Mouse (Mus musculus): Measurements from ENCODE around the gene Gigyf2. TPM values are rescaled to one million over a fixed set of nuclear protein-coding genes. Genes with fewer than 3 reads are reported as not detected.

Gene Gigyf2
- total RNA-seq, 2 experiments from 2014 or later, result 59.4 to 169 TPM

GRCm38 (mm10) chr1:87315431-87315830 is 11.4 kb upstream of the Gigyf2 start:
- no peak for ATAC-seq (replicated peaks; ENCODE audit: low FRiP score, poor library complexity, severe bottlenecking)

DNA sequence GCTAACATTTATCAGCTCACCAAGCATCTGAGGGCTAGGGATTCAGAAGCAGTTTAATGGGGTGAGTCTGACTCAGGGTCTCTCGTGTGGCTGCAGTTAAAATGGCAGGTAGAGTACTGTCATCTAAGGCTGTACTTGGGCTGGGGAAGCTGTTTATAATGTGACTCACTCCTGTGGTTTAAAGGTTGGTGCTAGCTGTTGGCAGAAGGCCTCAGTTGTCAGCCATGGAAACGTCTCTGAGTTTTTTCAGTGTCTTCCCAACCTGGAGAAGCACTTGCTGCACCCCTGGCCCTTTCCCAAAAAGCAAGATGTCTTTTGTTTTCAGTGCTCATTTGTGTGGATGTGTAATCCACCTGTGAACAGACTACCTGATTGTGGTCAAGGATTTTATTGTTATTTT is 10.9 kb upstream of the Gigyf2 start:
- no peak for ATAC-seq (replicated peaks; ENCODE audit: low FRiP score, poor library complexity, severe bottlenecking)

DNA sequence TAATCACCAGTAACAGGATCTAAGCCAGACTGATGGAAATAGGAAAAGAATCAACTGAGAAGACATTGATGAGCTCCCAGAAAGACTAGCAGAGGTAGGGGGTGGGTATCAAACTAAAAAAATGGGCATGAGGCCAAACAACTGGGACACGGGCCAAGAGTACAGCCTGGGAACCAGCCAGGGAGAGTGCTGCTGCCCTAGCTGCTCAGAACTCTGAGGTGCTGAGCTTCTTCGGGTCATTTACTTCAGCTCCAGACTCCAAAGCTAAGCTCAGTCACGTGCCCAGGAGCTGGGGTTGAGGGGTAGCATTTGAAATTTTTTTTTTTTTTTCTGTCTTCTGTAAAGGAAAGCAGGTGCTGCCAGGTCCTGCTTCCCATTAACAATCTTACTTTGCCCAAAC is 10.1 kb upstream of the Gigyf2 start:
- ATAC-seq (replicated peaks; ENCODE audit: low FRiP score, poor library complexity, severe bottlenecking), result no peak

DNA sequence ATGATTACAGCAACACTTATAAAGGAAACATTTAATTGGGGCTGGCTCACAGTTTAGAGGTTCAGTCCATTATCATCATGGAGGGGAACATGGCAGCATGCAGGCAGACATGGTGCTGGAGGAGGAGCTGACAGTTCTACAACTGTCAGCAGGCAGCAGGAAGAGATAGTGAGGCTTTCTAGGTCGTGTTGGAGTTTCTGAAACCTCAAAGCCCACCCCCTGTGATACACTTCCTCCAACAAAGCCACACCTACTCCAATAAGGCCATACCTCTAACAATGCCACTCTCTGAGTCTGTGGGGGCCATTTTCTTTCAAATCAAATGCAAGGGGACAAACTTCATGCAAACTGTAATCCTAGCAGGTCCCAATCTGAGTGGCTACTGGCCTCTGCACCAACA is 5.7 kb upstream of the Gigyf2 start:
- no peak for ATAC-seq (replicated peaks; ENCODE audit: low FRiP score, poor library complexity, severe bottlenecking)

DNA sequence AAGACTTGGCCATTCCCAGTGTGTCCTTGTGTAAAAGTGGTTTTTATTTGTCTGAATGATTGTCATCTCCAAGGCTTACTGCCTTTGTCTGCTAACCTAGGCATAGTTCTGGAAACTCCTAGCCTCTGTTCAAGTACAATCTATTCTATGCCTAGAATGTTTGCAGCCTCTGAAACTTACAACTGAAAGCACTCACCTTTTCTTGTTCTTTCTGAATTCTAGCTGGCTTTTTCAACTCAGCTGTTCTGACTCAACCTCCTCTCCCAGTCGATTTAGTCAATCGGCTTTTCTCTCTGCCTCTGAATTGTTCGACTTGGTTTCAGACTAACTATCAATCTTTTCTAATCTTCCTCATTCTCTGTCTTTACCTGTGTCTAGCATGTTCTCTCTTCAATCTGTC is 4.0 kb upstream of the Gigyf2 start:
- ATAC-seq (replicated peaks; ENCODE audit: low FRiP score, poor library complexity, severe bottlenecking), result no peak

DNA sequence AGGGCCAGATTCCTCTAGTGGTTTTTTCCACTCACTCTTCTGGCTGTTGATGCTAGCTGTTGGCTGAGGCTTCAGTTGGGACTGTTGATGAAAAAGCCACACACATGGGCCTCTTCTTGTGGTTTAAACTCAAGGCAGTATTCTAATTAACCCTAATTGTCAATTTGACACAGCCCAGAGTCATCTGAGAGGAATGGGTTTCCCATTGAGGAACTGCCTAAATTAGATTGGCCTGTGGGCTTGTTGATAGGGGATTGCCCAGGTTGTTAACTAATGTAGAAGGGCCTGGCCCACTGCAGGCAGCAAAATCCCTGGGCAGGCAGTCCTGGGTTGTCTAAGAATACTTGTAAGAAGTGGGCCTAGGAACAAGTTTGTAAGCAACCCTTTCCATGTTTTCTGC is 2.1 kb upstream of the Gigyf2 start:
- ATAC-seq (replicated peaks; ENCODE audit: low FRiP score, poor library complexity, severe bottlenecking), result no peak

GRCm38 (mm10) chr1:87327165-87327861 is 515 bp downstream of the Gigyf2 start:
- peak; percentile 56 for ATAC-seq (replicated peaks; ENCODE audit: low FRiP score, poor library complexity, severe bottlenecking)

DNA sequence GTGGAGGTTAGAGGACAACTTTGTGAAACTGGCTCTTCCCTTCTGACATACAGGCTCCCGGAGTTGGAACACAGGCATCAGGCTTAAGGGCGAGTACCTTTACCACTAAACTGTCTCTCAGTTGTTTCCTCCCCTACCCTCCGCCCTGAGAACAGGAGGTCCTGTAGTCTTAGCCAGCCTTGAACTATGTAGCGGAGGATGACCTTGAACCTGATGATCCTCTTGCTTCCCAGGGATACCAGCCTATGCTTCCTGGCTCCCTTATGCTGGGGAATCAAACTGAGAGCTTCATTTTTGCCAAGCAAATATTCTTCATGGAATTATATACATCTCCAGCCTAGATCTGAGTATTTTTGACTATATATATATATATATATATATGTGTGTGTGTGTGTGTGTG is 5.0 kb downstream of the Gigyf2 start:
- no peak for ATAC-seq (replicated peaks; ENCODE audit: low FRiP score, poor library complexity, severe bottlenecking)

DNA sequence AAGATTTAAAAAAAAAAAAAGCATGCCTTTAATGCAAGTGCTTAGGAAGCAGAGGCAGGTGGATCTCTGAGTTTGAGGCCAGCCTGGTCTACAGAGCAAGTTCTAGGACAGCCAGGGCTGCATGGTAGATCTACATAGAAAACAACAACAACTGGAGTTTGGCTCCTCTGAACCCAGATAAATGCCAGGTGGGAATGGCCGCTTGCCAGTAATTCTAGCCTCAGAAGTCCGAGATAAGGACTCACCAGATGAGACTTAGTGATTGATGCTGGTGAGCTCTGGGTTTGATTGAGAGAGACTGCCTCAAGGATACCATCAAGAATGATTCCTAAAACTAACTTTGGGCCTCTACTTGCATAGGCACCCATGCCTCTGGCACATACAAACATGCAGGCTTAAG is 23.8 kb downstream of the Gigyf2 start:
- no peak for ATAC-seq (replicated peaks; ENCODE audit: low FRiP score, poor library complexity, severe bottlenecking)

- ATAC-seq (replicated peaks; ENCODE audit: low FRiP score, poor library complexity, severe bottlenecking), result no peak
These were observed 33.5 kb downstream of the Gigyf2 start for GRCm38 (mm10) chr1:87360276-87360675.

- no peak for ATAC-seq (replicated peaks; ENCODE audit: low FRiP score, poor library complexity, severe bottlenecking)
These were observed 51.3 kb downstream of the Gigyf2 start for GRCm38 (mm10) chr1:87378024-87378560.

DNA sequence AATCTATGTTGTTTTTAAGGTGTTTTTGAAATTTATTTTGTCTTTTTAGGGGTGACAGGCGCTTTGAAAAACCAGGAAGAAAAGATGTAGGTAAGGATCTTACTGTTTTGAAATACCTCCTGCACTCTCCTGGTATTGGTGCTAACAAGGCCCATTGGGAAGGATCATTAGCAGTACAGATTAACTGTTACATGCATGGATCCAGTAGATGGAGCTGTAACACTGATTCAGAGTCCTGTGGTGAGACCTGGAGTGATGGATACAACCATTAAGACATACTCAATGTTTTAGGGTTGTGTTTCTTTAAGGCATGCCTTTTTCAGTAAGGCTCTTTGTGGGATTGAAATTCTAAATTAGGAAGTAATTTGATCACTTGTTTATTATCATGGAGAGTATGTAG is 53.1 kb downstream of the Gigyf2 start:
- no peak for ATAC-seq (replicated peaks; ENCODE audit: low FRiP score, poor library complexity, severe bottlenecking)

DNA sequence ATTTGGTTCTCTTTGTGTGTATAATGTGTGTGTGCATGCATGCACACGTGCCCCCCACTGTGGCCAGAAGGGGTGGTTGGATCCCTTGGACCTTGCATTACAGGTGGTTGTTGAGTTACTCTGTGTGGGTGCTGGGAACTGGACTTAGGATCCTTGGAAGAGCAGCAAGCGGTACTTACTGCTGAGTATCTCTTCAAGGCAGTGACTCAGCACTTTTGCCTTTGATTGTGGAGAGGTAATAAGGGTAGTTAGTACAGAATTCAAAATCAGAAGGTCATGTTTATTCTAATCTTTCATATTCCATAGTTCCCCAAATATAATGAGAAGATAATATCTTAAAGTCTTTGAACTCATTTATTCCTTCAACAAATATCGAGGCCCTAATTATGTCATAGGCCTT is 54.4 kb downstream of the Gigyf2 start:
- ATAC-seq (replicated peaks; ENCODE audit: low FRiP score, poor library complexity, severe bottlenecking), result 0 out of 2 replicates have a peak, but pooled peaks have one; percentile 33

GRCm38 (mm10) chr1:87386436-87387092 is 59.8 kb downstream of the Gigyf2 start:
- ATAC-seq (replicated peaks; ENCODE audit: low FRiP score, poor library complexity, severe bottlenecking), result no peak

GRCm38 (mm10) chr1:87393444-87394195 is 66.8 kb downstream of the Gigyf2 start:
- ATAC-seq (replicated peaks; ENCODE audit: low FRiP score, poor library complexity, severe bottlenecking), result no peak

DNA sequence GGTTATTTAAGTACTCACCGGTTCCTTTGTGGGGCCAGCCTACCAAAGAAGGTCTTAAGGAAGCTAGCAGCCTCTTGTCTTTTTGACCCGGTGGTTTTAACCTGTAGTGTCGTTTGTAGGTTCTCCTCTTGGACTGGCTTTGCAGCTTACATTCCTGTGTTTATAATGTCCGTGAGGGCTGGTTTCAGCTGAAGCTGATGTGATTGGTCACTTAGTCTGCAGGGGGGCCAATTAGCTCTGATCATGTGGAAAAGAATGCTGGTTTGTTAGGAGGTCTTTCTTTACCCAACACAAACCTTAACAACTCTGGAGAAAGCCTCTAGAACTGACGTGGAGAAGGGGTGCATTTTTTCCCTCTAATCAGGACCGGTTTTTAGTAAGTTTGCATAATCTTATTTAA is 67.8 kb downstream of the Gigyf2 start, which contains the start of gene Kcnj13:
Kcnj13 (minus strand) TSS at position 136 of the 400 bp plus-strand sequence.
- no peak for ATAC-seq (replicated peaks; ENCODE audit: low FRiP score, poor library complexity, severe bottlenecking)

DNA sequence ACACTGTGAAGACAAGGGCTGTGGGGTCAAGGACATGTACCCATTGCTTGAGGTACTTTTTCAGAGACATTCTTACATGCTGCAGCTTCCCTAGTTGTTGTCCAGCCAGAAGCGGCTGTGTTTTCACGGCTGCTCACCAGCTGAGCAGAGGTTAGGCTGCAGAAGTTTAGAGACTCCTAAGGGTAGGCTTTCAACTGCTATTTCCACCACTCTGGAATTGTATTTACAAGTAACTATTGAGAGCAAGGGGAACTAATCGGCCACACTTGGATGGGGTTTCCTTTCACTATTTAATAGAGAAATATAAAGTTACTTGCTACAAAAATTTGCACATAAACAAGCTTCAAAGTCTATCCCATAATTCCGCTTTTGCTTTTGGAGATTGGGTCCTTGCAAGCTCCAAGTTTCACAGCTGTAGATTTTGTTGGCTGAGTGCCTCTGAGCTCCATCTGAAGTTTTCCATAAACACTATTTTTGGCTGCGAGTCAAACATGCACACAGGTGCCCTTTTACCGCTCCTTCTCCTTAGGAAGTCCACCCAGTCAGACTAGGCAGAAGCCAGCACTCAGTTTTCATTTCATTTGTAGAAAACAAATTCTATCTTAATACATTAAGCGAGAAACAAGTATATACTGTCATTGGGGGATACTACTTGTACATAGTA is 70.3 kb downstream of the Gigyf2 start:
- ATAC-seq (replicated peaks; ENCODE audit: low FRiP score, poor library complexity, severe bottlenecking), result no peak

- ATAC-seq (replicated peaks; ENCODE audit: low FRiP score, poor library complexity, severe bottlenecking), result no peak
These were observed 77.9 kb downstream of the Gigyf2 start for GRCm38 (mm10) chr1:87404710-87405109.

GRCm38 (mm10) chr1:87406012-87406411 is 79.2 kb downstream of the Gigyf2 start:
- ATAC-seq (replicated peaks; ENCODE audit: low FRiP score, poor library complexity, severe bottlenecking), result no peak

DNA sequence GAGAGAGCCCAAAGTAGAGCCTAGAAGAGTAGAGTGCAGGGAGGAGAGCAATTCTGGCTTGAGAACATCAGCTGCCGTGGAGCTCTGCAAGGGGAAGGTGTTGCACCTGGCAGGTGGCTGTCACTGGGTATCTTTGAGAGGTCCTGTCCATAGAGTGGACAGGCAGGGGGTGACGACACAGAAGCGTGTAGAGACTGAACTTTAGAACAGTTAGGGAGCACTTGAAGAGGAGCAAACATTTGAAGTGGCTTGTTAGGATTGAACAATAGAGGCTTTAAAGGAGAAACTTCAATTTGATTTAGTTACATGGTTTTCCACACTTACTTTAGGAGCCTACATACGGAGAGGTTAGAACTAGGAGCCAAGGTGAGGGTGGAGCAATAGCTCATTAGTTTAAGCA is 82.6 kb downstream of the Gigyf2 start:
- ATAC-seq (replicated peaks; ENCODE audit: low FRiP score, poor library complexity, severe bottlenecking), result no peak
